Mouse (Mus musculus) activated CD4-positive, CD25-positive, alpha-beta regulatory T cell, adult 4 months (primary cell): ENCODE results near the gene Samd13. TPM values are rescaled to one million over a fixed set of nuclear protein-coding genes. Genes with fewer than 3 reads are reported as not detected.

Source experiments
- ATAC-seq: one replicate; pipeline ENCODE4 v1.8.0; 2017
- polyA plus RNA-seq, 2 experiments: library from polyadenylated mRNA; unstranded; fragments of 100-300 nt; shearing (Covaris generic); gene quantifications; one replicate each; pipeline ENCODE4 v1.2.1; 2017

The Samd13 gene
- polyA plus RNA-seq, 2 experiments from 2014 or later: 0.21 TPM; not detected in 1

- no peak for ATAC-seq
Measured at GRCm38 (mm10) chr3:146661907-146662306, 23.5 kb downstream of the Samd13 start.

- no peak for ATAC-seq
Measured at GRCm38 (mm10) chr3:146661001-146661400, 24.4 kb downstream of the Samd13 start.

GRCm38 (mm10) chr3:146659321-146659720 lies 26.1 kb downstream of the Samd13 start:
- no peak for ATAC-seq

GRCm38 (mm10) chr3:146658061-146658639 lies 27.2 kb downstream of the Samd13 start:
- no peak for ATAC-seq

GRCm38 (mm10) chr3:146657433-146657832 lies 28.0 kb downstream of the Samd13 start:
- ATAC-seq: no peak

- peak; percentile 65 for ATAC-seq
Measured at GRCm38 (mm10) chr3:146655111-146655577, 30.2 kb downstream of the Samd13 start.

- ATAC-seq: no peak
Measured at GRCm38 (mm10) chr3:146653692-146654091, 31.7 kb downstream of the Samd13 start.

- no peak for ATAC-seq
Measured at GRCm38 (mm10) chr3:146652431-146652830, 33.0 kb downstream of the Samd13 start.

- ATAC-seq: no peak
Measured at GRCm38 (mm10) chr3:146651217-146651616, 34.2 kb downstream of the Samd13 start, which contains the start of gene 4930503B20Rik. Gene 4930503B20Rik, minus strand, starts transcription at chr3:146651317.

GRCm38 (mm10) chr3:146650716-146651115 lies 34.7 kb downstream of the Samd13 start:
- no peak for ATAC-seq

GRCm38 (mm10) chr3:146649311-146649894 lies 36.0 kb downstream of the Samd13 start:
- no peak for ATAC-seq

GRCm38 (mm10) chr3:146641818-146642427 lies 43.5 kb downstream of the Samd13 start:
- ATAC-seq: no peak

GRCm38 (mm10) chr3:146632506-146632905 lies 52.9 kb downstream of the Samd13 start:
- no peak for ATAC-seq

- no peak for ATAC-seq
Measured at GRCm38 (mm10) chr3:146628227-146628982, 57.0 kb downstream of the Samd13 start.

- no peak for ATAC-seq
Measured at GRCm38 (mm10) chr3:146625766-146626165, 59.6 kb downstream of the Samd13 start.

- no peak for ATAC-seq
Measured at GRCm38 (mm10) chr3:146621966-146622365, 63.4 kb downstream of the Samd13 start.

- ATAC-seq: no peak
Measured at GRCm38 (mm10) chr3:146620555-146621249, 64.7 kb downstream of the Samd13 start.

- ATAC-seq: no peak
Measured at GRCm38 (mm10) chr3:146620101-146620500, 65.3 kb downstream of the Samd13 start.

- ATAC-seq: no peak
Measured at GRCm38 (mm10) chr3:146618357-146618756, 67.0 kb downstream of the Samd13 start.

GRCm38 (mm10) chr3:146617946-146618345 lies 67.4 kb downstream of the Samd13 start:
- ATAC-seq: no peak

- no peak for ATAC-seq
Measured at GRCm38 (mm10) chr3:146616533-146617283, 68.7 kb downstream of the Samd13 start.

- no peak for ATAC-seq
Measured at GRCm38 (mm10) chr3:146615496-146615895, 69.9 kb downstream of the Samd13 start, which contains the start of gene Dnase2b. Gene Dnase2b, minus strand, starts transcription at chr3:146615596.
